Mouse (Mus musculus) embryonic fibroblast, embryonic 13.5 days (primary cell): ENCODE results near the gene Cdk1.

Experiments
- CTCF ChIP-seq: IDR thresholded peaks from 2 replicates; pipeline ENCODE4 v1.5.1; 2011; ENCODE audit warnings: mild to moderate bottlenecking, control low read depth, low read length, moderate library complexity, borderline replicate concordance; ENCODE audit not compliant: insufficient read depth
- POLR2A ChIP-seq: IDR thresholded peaks from 2 replicates; pipeline ENCODE4 v1.6.1; 2011; ENCODE audit warnings: low read depth, mild to moderate bottlenecking, control low read depth, low read length, moderate library complexity

DNA sequence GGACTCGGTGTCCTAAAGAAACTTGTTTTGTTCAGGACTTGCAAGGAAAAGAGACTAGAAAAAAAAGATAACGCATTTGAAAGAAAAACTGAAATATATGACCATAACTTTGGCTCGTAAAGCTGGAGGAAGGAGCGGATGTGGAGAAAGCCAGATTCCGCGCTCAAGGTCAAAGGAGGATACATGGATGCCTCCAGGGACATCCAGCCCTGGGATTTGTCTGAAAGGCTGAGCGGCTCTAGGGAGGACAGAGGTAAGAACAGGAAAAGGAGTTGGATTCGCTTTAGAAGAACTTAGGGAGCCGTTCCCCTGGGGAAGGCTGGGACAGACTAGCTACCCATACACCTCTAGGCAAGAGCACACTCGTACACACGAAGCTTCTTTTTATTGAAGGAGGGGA, 13.5 kb upstream of the Cdk1 start:
- TF ChIP-seq POLR2A (no peak), CTCF (no peak)
